Mouse (Mus musculus): ENCODE measurements around the gene Ccdc59.

DNA sequence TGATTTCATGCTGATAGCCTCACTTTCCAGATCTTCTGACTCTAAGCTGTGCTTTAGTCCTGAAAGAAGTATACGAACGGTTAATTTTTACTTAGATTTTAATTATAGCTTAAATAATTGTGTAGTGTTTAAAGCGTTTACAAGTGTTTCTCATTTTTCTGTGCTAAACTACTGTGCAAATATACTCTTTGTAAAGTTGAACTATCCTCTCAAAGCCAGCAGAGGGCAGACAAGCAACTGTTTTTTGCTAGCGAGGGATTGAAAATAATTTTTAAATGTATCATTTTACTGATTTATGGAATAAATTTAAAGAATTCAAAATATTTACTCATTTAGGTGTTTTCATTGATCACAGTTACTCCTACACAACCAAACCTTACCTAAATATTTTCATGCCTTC lies 26.4 kb downstream of the Ccdc59 start:
- no peak for TF ChIP-seq MYOD1 (IDR thresholded peaks at IDR 0.05; ENCODE audit: control insufficient read depth, insufficient read length, low read depth)
- TF ChIP-seq FOSL1 (IDR thresholded peaks at IDR 0.05; ENCODE audit: insufficient read depth, low read length, poor library complexity, severe bottlenecking): no peak
- TF ChIP-seq MAX (IDR thresholded peaks at IDR 0.05): no peak
- TF ChIP-seq CTCF (IDR thresholded peaks at IDR 0.05; ENCODE audit: control insufficient read depth, insufficient read depth, insufficient read length): no peak
